Mouse (Mus musculus) ES-E14 (cell line): Measurements from ENCODE around the gene Wrap53. TPM values are rescaled to one million over a fixed set of nuclear protein-coding genes. Genes with fewer than 3 reads are reported as not detected.

Experiments
- DNase-seq: peaks from one replicate; pipeline ENCODE4 v3.0.0-alpha.2; 2013; ENCODE audit warnings: low read depth, low spot score
- H3K27ac ChIP-seq: 2 replicates; pipeline ENCODE4 v1.5.1; 2012; ENCODE audit warnings: low read depth, mild to moderate bottlenecking, low read length, moderate library complexity, mixed read lengths; ENCODE audit not compliant: poor library complexity, insufficient read depth, severe bottlenecking
- H3K36me3 ChIP-seq: 2 replicates; pipeline ENCODE4 v1.6.1; 2012; ENCODE audit warnings: mild to moderate bottlenecking, low read length, moderate library complexity, mixed read lengths; ENCODE audit not compliant: control insufficient read depth, poor library complexity, insufficient read depth, severe bottlenecking
- H3K4me1 ChIP-seq, 2 experiments: fragments of 150-350 bp in 1 of 2; sonication (generic) in 1 of 2; 2 replicates each; pipeline ENCODE4 v1.6.1; 2012; ENCODE audit warnings: low read length in 2 of 2, mild to moderate bottlenecking in 1 of 2, mixed read lengths in 1 of 2; ENCODE audit not compliant: control insufficient read depth in 2 of 2, insufficient read depth in 2 of 2, poor library complexity in 1 of 2
- H3K4me3 ChIP-seq, 2 experiments: fragments of 150-350 bp in 1 of 2; sonication (generic) in 1 of 2; 2 replicates each; pipeline ENCODE4 v1.5.1; 2012; ENCODE audit warnings: low read length in 2 of 2, low read depth in 1 of 2, mild to moderate bottlenecking in 1 of 2, mixed read lengths in 1 of 2; ENCODE audit not compliant: insufficient read depth in 1 of 2, poor library complexity in 1 of 2, severe bottlenecking in 1 of 2
- H3K9ac ChIP-seq: 2 replicates; pipeline ENCODE4 v1.6.1; 2012; ENCODE audit warnings: low read depth, mild to moderate bottlenecking, low read length, mixed read lengths; ENCODE audit not compliant: poor library complexity, insufficient read depth, severe bottlenecking
- H3K9me3 ChIP-seq: fragments of 150-350 bp; sonication (generic); 2 replicates; pipeline ENCODE4 v1.6.1; 2012; ENCODE audit warnings: low read depth, mild to moderate bottlenecking, low read length; ENCODE audit not compliant: control insufficient read depth, insufficient read depth
- CHD2 ChIP-seq: IDR thresholded peaks from 2 replicates; pipeline ENCODE4 v1.6.1; 2014; ENCODE audit warnings: mild to moderate bottlenecking, low read depth, low read length, inconsistent platforms
- HCFC1 ChIP-seq: IDR thresholded peaks from 2 replicates; pipeline ENCODE4 v1.6.1; 2012; ENCODE audit warnings: low read length, inconsistent platforms, borderline replicate concordance; ENCODE audit not compliant: insufficient read depth
- MAFK ChIP-seq: IDR thresholded peaks from 2 replicates; pipeline ENCODE4 v1.6.1; 2014; ENCODE audit warnings: mild to moderate bottlenecking, low read depth, low read length, inconsistent platforms; ENCODE audit not compliant: insufficient read depth
- ZC3H11A ChIP-seq: IDR thresholded peaks from 2 replicates; pipeline ENCODE4 v1.6.1; 2012; ENCODE audit warnings: low read depth, mild to moderate bottlenecking, inconsistent platforms, low read length, borderline replicate concordance
- ZNF384 ChIP-seq: IDR thresholded peaks from 2 replicates; pipeline ENCODE4 v1.6.1; 2012; ENCODE audit warnings: low read depth, low read length, inconsistent platforms
- in situ Hi-C, 2 experiments: fragments of 600-800 bp; cut with MboI; formaldehyde crosslinking; loops; one replicate each; pipeline ENCODE4 v1.15.1; 2025; ENCODE audit warnings: low sequenced_read_pairs in 2 of 2, inconsistent platforms in 1 of 2; ENCODE audit not compliant: unreplicated experiment in 2 of 2
- total RNA-seq: library from RNA; depleted of rRNA; stranded (reverse); fragments of 300-350 nt; gene quantifications from 2 replicates; pipeline ENCODE4 v1.2.3, GENCODE M21; 2012

The Wrap53 gene
- total RNA-seq, 1 experiment, result 33.0 TPM

- Histone ChIP-seq H3K27ac (no peak overlapping the region), H3K9me3 (no peaks in the 10 kb centered on the region), H3K4me1 (peaks cover 2 to 9% of the 10 kb centered on the region in 2 experiments; a peak in 2 of 4 replicates), H3K9ac (peak overlapping the region; percentile 67), H3K4me3 (peak overlapping the region; percentile 44 to 88), H3K36me3 (no peaks in the 10 kb centered on the region)
- no peak for DNase-seq
- in situ Hi-C loops, result no loop called here
- TF ChIP-seq MAFK (no peak), ZNF384 (no peak), CHD2 (no peak), ZC3H11A (no peak), HCFC1 (no peak)
Measured at GRCm38 (mm10) chr11:69622406-69622805, 42.4 kb upstream of the Wrap53 start.

GRCm38 (mm10) chr11:69621571-69622268 is 41.7 kb upstream of the Wrap53 start, which contains the start of gene Sat2:
Gene Sat2, plus strand, starts transcription at chr11:69622024.
- peak within 1 kb of the TSS; percentile 44 to 88 for H3K4me3 ChIP-seq
- H3K9me3 ChIP-seq, result no peaks in the 10 kb centered on the region
- H3K4me1 ChIP-seq, result peaks cover 2 to 9% of the 10 kb centered on the region in 2 experiments; a peak in 2 of 4 replicates
- H3K9ac ChIP-seq, result peak within 1 kb of the TSS; percentile 67
- in situ Hi-C loops, result no loop called here
- DNase-seq, result no peak
- no peak within 1 kb of the TSS for H3K27ac ChIP-seq
- no peaks in the 10 kb centered on the region for H3K36me3 ChIP-seq
- TF ChIP-seq MAFK, result no peak
- TF ChIP-seq HCFC1, result no peak
- TF ChIP-seq ZNF384, result no peak
- no peak for TF ChIP-seq ZC3H11A
- TF ChIP-seq CHD2, result no peak

- Histone ChIP-seq H3K27ac (no peak overlapping the region), H3K4me1 (peaks cover 2 to 9% of the 10 kb centered on the region in 2 experiments; a peak in 2 of 4 replicates), H3K9ac (no peak overlapping the region), H3K4me3 (no peak overlapping the region), H3K36me3 (no peaks in the 10 kb centered on the region), H3K9me3 (no peaks in the 10 kb centered on the region)
- in situ Hi-C loops, result no loop called here
- no peak for DNase-seq
- TF ChIP-seq HCFC1 (no peak), ZNF384 (no peak), ZC3H11A (no peak), CHD2 (no peak), MAFK (no peak)
Measured at GRCm38 (mm10) chr11:69620394-69621081, 40.5 kb upstream of the Wrap53 start.

GRCm38 (mm10) chr11:69617805-69618204 is 37.8 kb upstream of the Wrap53 start, which contains the start of gene Shbg:
Gene Shbg, minus strand, starts transcription at chr11:69617905.
- H3K4me3 ChIP-seq, result no peak within 1 kb of the TSS
- no peak for DNase-seq
- H3K9ac ChIP-seq, result no peak within 1 kb of the TSS
- H3K36me3 ChIP-seq, result no peaks in the 10 kb centered on the region
- H3K4me1 ChIP-seq, result peaks cover 0 to 9% of the 10 kb centered on the region in 2 experiments; a peak in 2 of 4 replicates
- no peak within 1 kb of the TSS for H3K27ac ChIP-seq
- H3K9me3 ChIP-seq, result no peaks in the 10 kb centered on the region
- TF ChIP-seq HCFC1, result no peak
- TF ChIP-seq ZNF384, result no peak
- TF ChIP-seq ZC3H11A, result no peak
- no peak for TF ChIP-seq CHD2
- no peak for TF ChIP-seq MAFK
- in situ Hi-C loops, result no loop called here
